Mouse (Mus musculus) spleen, adult 2 months (tissue): ENCODE results near the gene Prrt1. TPM values are rescaled to one million over a fixed set of nuclear protein-coding genes. Genes with fewer than 3 reads are reported as not detected.

Source experiments
- DNase-seq, 2 experiments: peaks; one replicate each; pipeline versions ENCODE4 v3.0.0 to v3.0.0-alpha.2; 2012 to 2021; ENCODE audit warnings: low spot score in 2 of 2, low read depth in 1 of 2
- H3K27ac ChIP-seq: fragments of 200-500 bp; 2 replicates; pipeline ENCODE4 v1.5.1; 2012; ENCODE audit warnings: low read length, inconsistent platforms; ENCODE audit not compliant: insufficient read depth
- H3K27me3 ChIP-seq: fragments of 200-500 bp; 2 replicates; pipeline ENCODE4 v1.6.1; 2012; ENCODE audit warnings: mild to moderate bottlenecking, moderate library complexity, low read length, inconsistent platforms; ENCODE audit not compliant: control insufficient read depth, insufficient read depth
- H3K36me3 ChIP-seq: fragments of 200-500 bp; 2 replicates; pipeline ENCODE4 v1.6.1; 2012; ENCODE audit warnings: mild to moderate bottlenecking, low read length, inconsistent platforms; ENCODE audit not compliant: control insufficient read depth, insufficient read depth
- H3K4me1 ChIP-seq: fragments of 200-500 bp; 2 replicates; pipeline ENCODE4 v1.6.1; 2011; ENCODE audit warnings: inconsistent platforms; ENCODE audit not compliant: control insufficient read depth, insufficient read depth, insufficient read length
- H3K4me3 ChIP-seq: fragments of 200-500 bp; 2 replicates; pipeline ENCODE4 v1.5.1; 2011; ENCODE audit warnings: mild to moderate bottlenecking, inconsistent platforms; ENCODE audit not compliant: insufficient read depth, insufficient read length; ENCODE audit errors: extremely low read depth
- CTCF ChIP-seq: fragments of 200-500 bp; IDR thresholded peaks from 2 replicates; pipeline ENCODE4 v1.5.1; 2011; ENCODE audit warnings: mild to moderate bottlenecking, inconsistent platforms; ENCODE audit not compliant: insufficient read depth, insufficient read length, insufficient replicate concordance; ENCODE audit errors: extremely low read depth
- POLR2A ChIP-seq: fragments of 200-500 bp; IDR thresholded peaks from 2 replicates; pipeline ENCODE4 v1.6.1; 2011; ENCODE audit warnings: low read depth, low read length, inconsistent platforms
- WGBS: fragments of 180-500 bp; shearing (Covaris S2); methylation state at CpG from one replicate; pipeline ENCODE4 v1.1.7; 2018; 5-methylcytosine and 5-hydroxymethylcytosine counted together
- polyA plus RNA-seq: library from polyadenylated mRNA; depleted of rRNA; stranded (reverse); fragments of >200 nt; gene quantifications from 2 replicates; pipeline ENCODE4 v1.2.3, GENCODE M21; 2012; rRNA removed

Gene Prrt1
- polyA plus RNA-seq, 1 experiment: 9.5 TPM

DNA sequence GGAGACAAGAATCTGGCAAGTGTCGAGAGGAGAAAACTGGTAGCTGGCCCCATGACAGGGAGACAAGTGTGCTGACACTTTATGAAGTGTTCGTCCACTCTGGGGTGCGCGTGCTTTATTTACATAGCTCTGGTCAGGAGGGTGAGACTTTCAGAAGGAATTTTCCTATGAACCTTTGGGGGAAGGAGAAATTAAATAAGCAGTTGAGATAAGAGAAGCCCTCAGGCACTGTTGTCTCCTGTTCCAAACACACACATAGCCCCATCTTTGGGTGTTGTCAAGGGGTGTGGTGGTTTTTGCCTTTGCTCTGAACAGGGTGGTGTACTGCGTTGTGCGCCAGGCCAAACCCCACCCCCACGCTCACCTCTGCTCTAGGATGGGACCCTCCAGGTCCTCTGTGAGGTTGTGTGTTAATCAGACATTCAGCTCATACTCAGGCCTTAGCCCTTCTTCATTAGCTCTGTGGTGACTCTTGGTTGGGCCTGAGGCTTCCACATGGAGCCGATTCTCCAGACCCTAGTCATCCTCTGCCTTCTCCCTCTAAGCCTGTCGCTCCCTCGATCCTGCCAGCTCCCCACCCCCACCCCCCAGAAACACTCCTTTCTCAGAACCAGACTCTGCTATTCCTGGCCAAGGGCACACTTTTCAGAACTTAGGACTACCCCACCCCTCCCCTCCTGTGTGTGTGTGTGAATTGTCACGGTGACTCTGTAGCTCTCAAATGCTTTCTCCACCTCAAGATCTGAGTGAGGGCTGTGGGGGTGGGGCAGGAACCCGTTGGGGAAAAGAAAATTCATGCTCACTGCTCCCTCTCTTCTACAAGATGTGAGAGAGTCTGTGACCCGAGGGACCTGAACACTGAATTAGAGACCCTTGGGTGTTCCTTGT, 46.1 kb downstream of the Prrt1 start:
- Histone ChIP-seq H3K36me3 (no peaks in the 10 kb centered on the region), H3K27ac (no peak overlapping the region), H3K4me3 (no peak overlapping the region), H3K27me3 (peaks cover 9% of the 10 kb centered on the region; the same call in 1 of the 2 replicates), H3K4me1 (no peaks in the 10 kb centered on the region; the same call in 1 of the 2 replicates)
- TF ChIP-seq POLR2A (no peak), CTCF (no peak)
- 71% methylated on average over 13 of the region's 13 CpGs for WGBS
- DNase-seq: no peak

DNA sequence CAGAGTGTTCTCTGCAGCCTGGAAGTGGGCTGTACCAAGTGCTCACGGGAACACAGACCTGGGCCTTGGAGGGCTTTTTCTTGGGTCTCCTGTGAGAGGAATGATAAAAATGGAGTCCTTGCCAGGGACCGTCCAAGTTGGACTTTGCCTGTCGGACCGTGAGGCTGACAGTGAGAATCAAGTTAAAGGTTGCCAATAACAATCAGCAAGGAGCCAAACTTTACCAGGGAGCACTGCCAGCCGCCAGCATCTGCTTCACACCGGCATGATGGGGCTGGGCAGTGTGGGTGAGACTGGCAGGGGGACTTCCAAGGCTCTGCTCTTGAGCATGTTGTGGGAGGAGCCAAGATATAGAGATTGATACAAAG, 46.7 kb downstream of the Prrt1 start:
- TF ChIP-seq CTCF (no peak), POLR2A (no peak)
- H3K4me1 ChIP-seq: no peaks in the 10 kb centered on the region; the same call in 1 of the 2 replicates
- no peaks in the 10 kb centered on the region for H3K36me3 ChIP-seq
- H3K4me3 ChIP-seq: no peak overlapping the region
- H3K27ac ChIP-seq: no peak overlapping the region
- peaks cover 7% of the 10 kb centered on the region; the same call in 1 of the 2 replicates for H3K27me3 ChIP-seq
- 79% methylated on average over 6 of the region's 6 CpGs for WGBS
- no peak for DNase-seq

DNA sequence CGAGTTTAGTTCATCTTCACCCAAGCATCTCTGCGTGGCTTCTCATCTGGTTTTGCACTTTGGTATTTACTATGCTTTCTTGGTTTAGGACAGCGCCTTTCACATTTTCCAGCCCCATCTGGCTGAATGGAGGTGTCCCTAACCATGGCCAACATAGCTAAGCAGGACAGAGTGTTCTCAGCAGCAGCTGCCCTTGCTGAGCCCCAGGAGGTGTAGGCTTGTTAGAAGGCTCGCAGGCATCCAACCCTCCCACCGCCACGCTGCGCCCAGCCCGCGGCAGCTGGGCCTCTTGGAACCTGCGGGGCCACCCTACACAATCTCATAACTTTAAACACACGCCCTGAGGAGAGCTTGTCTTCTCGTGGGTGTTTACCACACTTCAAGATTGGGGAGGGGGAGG, 47.3 kb downstream of the Prrt1 start:
- no peak for DNase-seq
- peaks cover 3% of the 10 kb centered on the region; the same call in 1 of the 2 replicates for H3K27me3 ChIP-seq
- no peaks in the 10 kb centered on the region for H3K36me3 ChIP-seq
- WGBS: 81% methylated on average over 12 of the region's 12 CpGs
- no peak overlapping the region for H3K4me3 ChIP-seq
- no peak overlapping the region for H3K27ac ChIP-seq
- TF ChIP-seq CTCF (no peak), POLR2A (no peak)
- H3K4me1 ChIP-seq: no peaks in the 10 kb centered on the region; the same call in 1 of the 2 replicates

DNA sequence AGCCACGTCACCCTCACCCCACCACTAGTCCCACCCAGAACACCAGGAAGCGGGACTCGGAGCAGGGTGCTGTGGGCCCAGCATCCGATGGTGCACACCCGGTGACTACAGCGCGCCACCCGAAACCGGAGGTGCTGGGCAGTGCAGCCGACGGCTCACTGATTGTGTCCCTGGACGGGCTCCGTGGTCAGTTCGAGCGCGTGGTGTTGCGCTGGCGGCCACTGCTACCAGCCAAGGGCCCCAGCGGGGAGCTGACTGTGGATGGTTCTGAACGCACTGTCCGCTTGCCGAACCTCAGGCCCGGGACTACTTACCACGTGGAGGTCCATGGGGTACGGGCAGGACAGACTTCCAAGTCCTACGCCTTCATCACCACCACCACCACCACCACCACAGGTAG, 50.9 kb downstream of the Prrt1 start:
- no peak for DNase-seq
- WGBS: 84% methylated on average over 26 of the region's 26 CpGs
- Histone ChIP-seq H3K27ac (no peak overlapping the region), H3K27me3 (no peaks in the 10 kb centered on the region; the same call in 1 of the 2 replicates), H3K4me1 (peaks cover 4% of the 10 kb centered on the region; the same call in 1 of the 2 replicates), H3K4me3 (no peak overlapping the region), H3K36me3 (no peaks in the 10 kb centered on the region)
- no peak for TF ChIP-seq POLR2A

DNA sequence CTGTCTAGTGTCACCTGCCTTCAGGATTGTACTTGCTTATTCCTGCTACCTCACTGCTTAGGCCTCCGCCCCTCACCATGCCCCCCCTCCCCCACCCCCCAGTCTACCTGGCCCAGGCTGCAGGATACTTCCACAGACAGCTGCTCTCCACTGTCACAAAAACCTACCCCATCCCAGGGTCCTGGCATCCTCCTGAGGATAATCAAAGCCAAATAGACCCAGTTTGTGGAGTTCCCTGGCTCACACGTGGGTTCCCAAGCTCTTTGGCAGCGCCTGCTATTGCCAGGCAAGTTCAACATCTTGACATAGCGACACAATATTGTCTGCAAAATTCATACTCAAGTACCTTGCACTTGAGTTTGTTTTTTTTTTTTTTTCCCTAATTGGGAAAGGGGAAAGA, 51.3 kb downstream of the Prrt1 start:
- Histone ChIP-seq H3K4me3 (no peak overlapping the region), H3K36me3 (no peaks in the 10 kb centered on the region), H3K27ac (no peak overlapping the region), H3K4me1 (peaks cover 4% of the 10 kb centered on the region; the same call in 1 of the 2 replicates), H3K27me3 (no peaks in the 10 kb centered on the region; the same call in 1 of the 2 replicates)
- DNase-seq: no peak
- WGBS: 58% methylated on average over 4 of the region's 4 CpGs
- no peak for TF ChIP-seq POLR2A
- TF ChIP-seq CTCF: no peak

DNA sequence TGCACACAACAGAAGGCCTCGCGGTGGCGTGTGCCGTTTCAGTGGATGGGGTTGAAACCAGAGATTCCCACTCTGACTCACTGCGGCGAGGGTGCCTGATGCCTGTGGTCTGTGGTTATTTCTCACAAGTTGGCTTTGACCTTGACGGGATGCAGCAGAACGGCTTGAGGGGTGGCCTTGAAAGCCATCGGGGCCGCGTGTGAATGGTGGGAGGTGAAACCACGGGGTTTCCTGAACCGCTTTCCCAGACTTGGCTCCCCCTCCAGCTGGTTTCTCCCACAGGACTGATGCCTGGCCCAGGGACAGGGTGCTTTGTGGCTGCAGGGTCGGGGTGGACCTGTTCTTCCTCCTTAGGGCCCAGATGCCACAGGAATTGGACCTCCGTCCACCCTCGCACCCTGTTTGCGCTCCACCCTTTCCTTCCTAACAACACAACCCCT, 51.8 kb downstream of the Prrt1 start:
- WGBS: 3% methylated on average over 17 of the region's 17 CpGs
- no peaks in the 10 kb centered on the region for H3K36me3 ChIP-seq
- H3K27ac ChIP-seq: no peak overlapping the region
- H3K4me3 ChIP-seq: no peak overlapping the region
- H3K27me3 ChIP-seq: no peaks in the 10 kb centered on the region; the same call in 1 of the 2 replicates
- H3K4me1 ChIP-seq: peaks cover 4% of the 10 kb centered on the region; the same call in 1 of the 2 replicates
- TF ChIP-seq POLR2A: no peak
- no peak for TF ChIP-seq CTCF
- DNase-seq: no peak

DNA sequence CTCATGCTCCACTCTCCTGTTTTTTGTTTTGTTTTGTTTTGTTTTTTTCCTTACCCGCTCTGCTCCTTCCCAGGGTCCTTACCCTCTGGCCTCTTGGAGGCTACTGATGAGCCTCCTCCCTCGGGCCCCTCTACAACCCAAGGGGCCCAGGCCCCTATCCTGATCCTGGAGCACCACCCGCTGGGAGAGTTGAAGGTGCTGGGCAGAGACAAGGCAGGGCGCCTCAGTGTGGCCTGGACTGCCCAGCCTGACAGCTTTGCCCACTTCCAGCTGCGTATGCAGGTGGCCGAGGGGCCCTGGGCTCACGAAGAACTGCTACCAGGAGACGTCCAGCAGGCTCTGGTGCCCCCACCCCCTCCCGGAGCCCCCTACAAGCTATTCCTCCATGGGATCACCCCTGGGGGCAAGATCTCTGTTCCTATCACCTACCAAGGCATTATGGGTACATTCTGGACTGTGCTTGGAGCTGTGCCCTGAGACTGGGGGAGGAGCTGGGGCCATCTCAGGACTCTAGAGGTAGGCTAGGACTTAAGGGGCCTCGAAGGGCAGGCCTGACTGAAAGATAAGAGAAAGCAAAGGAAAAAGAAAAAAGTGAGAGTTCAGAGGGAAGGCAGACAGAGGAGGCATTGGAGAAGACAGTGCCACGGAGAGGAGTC, 52.7 kb downstream of the Prrt1 start:
- 0 out of 2 replicates have a peak overlapping the region, but pooled peaks have one; percentile 28 for H3K27ac ChIP-seq
- WGBS: 79% methylated on average over 11 of the region's 11 CpGs
- H3K27me3 ChIP-seq: no peaks in the 10 kb centered on the region; the same call in 1 of the 2 replicates
- no peak for DNase-seq
- peaks cover 4% of the 10 kb centered on the region; the same call in 1 of the 2 replicates for H3K4me1 ChIP-seq
- TF ChIP-seq POLR2A: no peak
- no peak for TF ChIP-seq CTCF
- H3K36me3 ChIP-seq: no peaks in the 10 kb centered on the region
- H3K4me3 ChIP-seq: no peak overlapping the region

Other genes starting within 250 kb of the Prrt1 start
- gene BC051142, start 230.7 kb upstream of the Prrt1 start, polyA plus RNA-seq: 1.1 and 1.8 TPM in 2 replicates
- 0.55 and 1.1 TPM in 2 replicates for gene Btnl4, start 152.2 kb upstream of the Prrt1 start, polyA plus RNA-seq
- 0.55 and 0.68 TPM in 2 replicates for gene Btnl6, start 112.2 kb upstream of the Prrt1 start, polyA plus RNA-seq
- 9.6 and 12.7 TPM in 2 replicates for gene Notch4, start 65.3 kb upstream of the Prrt1 start, polyA plus RNA-seq
- gene Gpsm3, start 39.7 kb upstream of the Prrt1 start, polyA plus RNA-seq: 68.8 and 91.0 TPM in 2 replicates
- gene Pbx2, start 38.3 kb upstream of the Prrt1 start, polyA plus RNA-seq: 60.4 and 69.5 TPM in 2 replicates
- gene Ager, start 31.7 kb upstream of the Prrt1 start, polyA plus RNA-seq: 5.2 and 5.3 TPM in 2 replicates
- gene Rnf5, start 25.8 kb upstream of the Prrt1 start, polyA plus RNA-seq: 54.1 and 61.8 TPM in 2 replicates
- 156 and 187 TPM in 2 replicates for gene Agpat1, start 25.3 kb upstream of the Prrt1 start, polyA plus RNA-seq
- gene Egfl8, start 13.6 kb upstream of the Prrt1 start, polyA plus RNA-seq: 3.2 and 3.9 TPM in 2 replicates
- gene Ppt2, start 1.0 kb upstream of the Prrt1 start, polyA plus RNA-seq: 31.7 and 36.3 TPM in 2 replicates
- 1.4 and 1.6 TPM in 2 replicates for gene Fkbpl, start 15.2 kb downstream of the Prrt1 start, polyA plus RNA-seq
- gene Atf6b, start 17.6 kb downstream of the Prrt1 start, polyA plus RNA-seq: 76.4 and 102 TPM in 2 replicates
- 34.1 and 34.4 TPM in 2 replicates for gene Tnxb, start 41.0 kb downstream of the Prrt1 start, polyA plus RNA-seq
- gene C4b, start 114.3 kb downstream of the Prrt1 start, polyA plus RNA-seq: 63.4 and 68.8 TPM in 2 replicates
- 3.7 and 5.4 TPM in 2 replicates for gene Cyp21a1, start 175.0 kb downstream of the Prrt1 start, polyA plus RNA-seq
- 31.6 and 37.7 TPM in 2 replicates for gene Stk19, start 207.4 kb downstream of the Prrt1 start, polyA plus RNA-seq
- 54.2 and 68.3 TPM in 2 replicates for gene Dxo, start 207.5 kb downstream of the Prrt1 start, polyA plus RNA-seq
- 81.7 and 110 TPM in 2 replicates for gene Skiv2l, start 220.7 kb downstream of the Prrt1 start, polyA plus RNA-seq
- 14.1 and 15.0 TPM in 2 replicates for gene Nelfe, start 220.9 kb downstream of the Prrt1 start, polyA plus RNA-seq
- 22.8 and 25.3 TPM in 2 replicates for gene Cfb, start 233.0 kb downstream of the Prrt1 start, polyA plus RNA-seq
- gene Zbtb12, start 249.9 kb downstream of the Prrt1 start, polyA plus RNA-seq: 12.0 and 13.1 TPM in 2 replicates